Mouse (Mus musculus): ENCODE results near the gene Arid1b.
"Not testable (repeated sequence)": the region's sequence is repeated elsewhere in the genome, so short reads cannot be mapped to it uniquely, and the experiment has no call there.

The Arid1b gene

GRCm38 (mm10) chr17:5060515-5061084 lies 66.5 kb downstream of the Arid1b start:
- no peak for DNase-seq

GRCm38 (mm10) chr17:5061183-5061582 lies 67.1 kb downstream of the Arid1b start:
- no peak for DNase-seq

GRCm38 (mm10) chr17:5061593-5061992 lies 67.5 kb downstream of the Arid1b start:
- DNase-seq, result no peak

- no peak for DNase-seq
Observed at GRCm38 (mm10) chr17:5063471-5064176, 69.5 kb downstream of the Arid1b start.

- DNase-seq, result no peak
Observed at GRCm38 (mm10) chr17:5064777-5065176, 70.6 kb downstream of the Arid1b start.

- no peak for DNase-seq
Observed at GRCm38 (mm10) chr17:5065270-5065669, 71.1 kb downstream of the Arid1b start.

GRCm38 (mm10) chr17:5066835-5067234 lies 72.7 kb downstream of the Arid1b start:
- DNase-seq, result no peak

- DNase-seq, result no peak
Observed at GRCm38 (mm10) chr17:5067264-5067663, 73.1 kb downstream of the Arid1b start.

GRCm38 (mm10) chr17:5070399-5070798 lies 76.3 kb downstream of the Arid1b start:
- DNase-seq, result no peak

- no peak for DNase-seq
Observed at GRCm38 (mm10) chr17:5072539-5072938, 78.4 kb downstream of the Arid1b start.

GRCm38 (mm10) chr17:5074752-5075506 lies 80.8 kb downstream of the Arid1b start:
- no peak for DNase-seq

GRCm38 (mm10) chr17:5077996-5078395 lies 83.9 kb downstream of the Arid1b start:
- DNase-seq, result no peak

- no peak for DNase-seq
Observed at GRCm38 (mm10) chr17:5078576-5078975, 84.4 kb downstream of the Arid1b start.

GRCm38 (mm10) chr17:5080884-5081419 lies 86.8 kb downstream of the Arid1b start:
- no peak for DNase-seq

- DNase-seq, result no peak
Observed at GRCm38 (mm10) chr17:5082274-5082673, 88.1 kb downstream of the Arid1b start.

GRCm38 (mm10) chr17:5083497-5083896 lies 89.4 kb downstream of the Arid1b start:
- DNase-seq, result peak; percentile 67

GRCm38 (mm10) chr17:5084139-5084538 lies 90.0 kb downstream of the Arid1b start:
- DNase-seq, result peak; percentile 91

- DNase-seq, result no peak
Observed at GRCm38 (mm10) chr17:5085004-5085403, 90.9 kb downstream of the Arid1b start.

GRCm38 (mm10) chr17:5085942-5086341 lies 91.8 kb downstream of the Arid1b start:
- DNase-seq, result no peak

GRCm38 (mm10) chr17:5088241-5088640 lies 94.1 kb downstream of the Arid1b start:
- not testable (repeated sequence) for DNase-seq

GRCm38 (mm10) chr17:5088822-5089221 lies 94.7 kb downstream of the Arid1b start:
- no peak for DNase-seq

- no peak for DNase-seq
Observed at GRCm38 (mm10) chr17:5089541-5089940, 95.4 kb downstream of the Arid1b start.

- DNase-seq, result no peak
Observed at GRCm38 (mm10) chr17:5091490-5091889, 97.4 kb downstream of the Arid1b start.

GRCm38 (mm10) chr17:5091934-5092333 lies 97.8 kb downstream of the Arid1b start:
- no peak for DNase-seq
